Mouse (Mus musculus) central nervous system, embryonic 14 days (tissue): ENCODE results near the gene Eif4g3. TPM values are rescaled to one million over a fixed set of nuclear protein-coding genes. Genes with fewer than 3 reads are reported as not detected.

ENCODE experiments used
- polyA plus RNA-seq: library from polyadenylated mRNA; depleted of rRNA; stranded (reverse); fragments of >200 nt; gene quantifications from 2 replicates; pipeline ENCODE4 v1.2.3, GENCODE M21; 2012; rRNA removed

Eif4g3 gene
- 156 and 163 TPM in 2 replicates for polyA plus RNA-seq

DNA sequence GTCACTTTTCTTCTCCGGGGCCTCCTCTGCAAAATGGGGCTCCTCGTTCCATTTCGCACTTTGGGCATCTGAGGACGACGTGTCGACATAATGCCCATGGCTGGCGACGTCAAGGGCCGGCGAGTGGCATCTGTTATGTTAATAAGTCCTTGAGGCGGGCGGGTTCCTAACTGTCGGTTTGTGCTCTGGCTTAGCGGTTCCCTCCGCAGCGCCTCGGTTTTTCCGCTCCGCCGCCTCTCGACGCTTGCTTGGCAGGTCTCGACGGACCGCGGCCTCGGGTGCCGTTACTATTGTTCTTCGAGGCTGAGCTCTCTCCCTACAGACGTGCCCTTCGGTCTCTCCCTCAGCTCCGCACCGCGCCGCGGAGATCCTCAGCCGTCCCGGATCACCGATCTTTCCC lies at the start of gene Eif4g3:
Eif4g3 (plus strand) TSS at position 133 of the 400 bp plus-strand sequence.

GRCm38 (mm10) chr4:138216200-138216890 lies 223.5 kb downstream of the Eif4g3 start, which contains the start of gene Hp1bp3:
Gene Hp1bp3, plus strand, starts transcription at chr4:138216296.

DNA sequence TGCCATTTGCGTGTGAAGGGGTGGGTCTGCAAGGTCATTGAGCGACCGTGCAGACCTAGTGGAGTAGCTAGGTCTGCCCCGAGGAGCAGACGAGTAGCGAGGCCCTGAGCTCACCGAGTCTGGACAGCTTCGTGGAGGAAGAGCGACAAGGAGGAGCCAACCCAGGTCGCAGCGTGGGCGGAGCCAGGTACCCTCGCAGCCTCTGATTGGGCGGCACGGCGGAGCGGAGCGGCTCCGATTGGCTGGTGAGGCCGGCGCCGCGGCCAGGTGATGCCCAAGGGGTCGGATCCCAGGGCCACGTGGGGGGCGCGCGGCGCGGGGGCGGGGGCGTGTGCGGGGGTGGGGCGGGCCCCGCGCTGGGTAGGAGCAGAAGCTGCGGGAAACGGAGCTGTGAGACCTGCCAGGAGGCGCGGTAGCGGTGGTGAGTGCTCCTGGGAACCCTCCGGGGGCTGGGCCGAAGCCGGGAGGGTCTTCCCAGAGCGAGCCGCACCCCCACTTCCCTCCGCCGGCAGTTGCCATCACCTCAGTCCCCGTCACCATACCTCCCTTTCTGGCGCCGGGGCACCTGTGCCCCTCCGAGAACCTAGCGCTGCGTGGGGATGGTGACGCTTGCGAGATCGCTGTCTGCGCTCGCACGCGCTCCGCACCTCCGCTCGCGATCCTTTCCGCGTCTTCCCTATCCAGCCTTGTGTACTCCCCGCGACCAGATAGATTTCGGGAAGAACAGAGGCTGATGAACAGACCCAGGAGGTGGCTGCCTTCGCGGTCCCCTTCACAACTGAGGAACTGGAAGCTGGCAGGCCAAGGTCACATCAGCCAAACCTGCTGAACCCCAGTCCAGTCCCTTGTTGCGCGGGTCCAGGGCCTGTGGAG lies 257.5 kb downstream of the Eif4g3 start, which contains the start of the genes Sh2d5 and Kif17:
Sh2d5 (plus strand) TSS at position 316 of the 873 bp plus-strand sequence.
Kif17 (plus strand) TSS at position 348 of the 873 bp plus-strand sequence.

Other genes starting within 250 kb of the Eif4g3 start
- gene Alpl, start 196.6 kb upstream of the Eif4g3 start, polyA plus RNA-seq, result 13.1 and 18.2 TPM in 2 replicates
- gene Ece1, start 130.8 kb upstream of the Eif4g3 start, polyA plus RNA-seq, result 15.4 and 25.6 TPM in 2 replicates
- gene Hp1bp3, start 223.3 kb downstream of the Eif4g3 start, polyA plus RNA-seq, result 197 and 218 TPM in 2 replicates